Mouse (Mus musculus): ENCODE measurements around the gene Lrsam1.

Lrsam1 gene

GRCm38 (mm10) chr2:32894097-32894496, 67.3 kb downstream of the Lrsam1 start:
- no peak for DNase-seq (ENCODE audit: low spot score)

GRCm38 (mm10) chr2:32892490-32892889, 68.9 kb downstream of the Lrsam1 start:
- no peak for DNase-seq (ENCODE audit: low spot score)

GRCm38 (mm10) chr2:32891278-32891677, 70.1 kb downstream of the Lrsam1 start:
- no peak for DNase-seq (ENCODE audit: low spot score)

- DNase-seq (ENCODE audit: low spot score): no peak
These were observed 71.1 kb downstream of the Lrsam1 start for GRCm38 (mm10) chr2:32890280-32890679.

GRCm38 (mm10) chr2:32888551-32888950, 72.9 kb downstream of the Lrsam1 start:
- DNase-seq (ENCODE audit: low spot score): no peak

DNA sequence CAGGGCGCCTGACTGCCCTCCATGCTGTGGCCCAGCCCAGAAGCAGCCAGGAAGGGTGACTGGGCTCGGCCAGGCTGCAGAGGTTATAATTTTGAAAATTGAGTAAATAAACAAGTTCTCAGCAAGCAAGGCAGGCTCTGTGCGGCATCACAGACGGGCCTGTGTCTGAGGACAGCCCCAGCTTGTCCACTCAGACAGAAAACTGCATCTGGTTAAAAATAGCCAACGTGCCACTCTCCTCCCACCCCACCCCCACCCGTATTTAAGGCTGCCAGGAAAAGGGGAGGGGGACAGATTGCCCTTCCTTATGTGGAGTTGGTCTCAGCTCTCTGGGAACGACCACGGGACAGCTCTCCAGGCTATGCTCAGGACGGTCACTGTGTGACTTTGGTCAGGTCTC, 73.4 kb downstream of the Lrsam1 start:
- DNase-seq (ENCODE audit: low spot score): no peak

DNA sequence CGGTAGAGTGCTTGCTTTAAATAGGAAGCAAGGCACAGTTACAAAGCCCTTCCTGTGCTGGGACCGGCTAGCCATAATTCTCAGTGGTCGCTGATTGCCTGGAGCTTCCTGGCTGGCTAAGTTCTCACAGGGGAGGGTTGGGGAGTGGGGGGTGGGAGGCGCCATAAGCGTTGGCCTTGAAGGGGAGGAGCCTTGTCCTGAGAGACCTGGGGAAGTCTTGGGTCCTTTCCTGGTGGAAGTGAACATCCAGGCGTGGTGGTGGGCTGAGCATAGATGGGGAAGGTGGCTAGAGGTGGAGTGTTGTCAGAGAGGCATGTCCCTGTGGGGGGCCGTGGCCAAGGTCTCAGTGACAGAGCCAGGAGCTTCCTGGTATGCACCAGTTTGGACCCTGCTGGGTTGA, 76.7 kb downstream of the Lrsam1 start:
- DNase-seq (ENCODE audit: low spot score): no peak

DNA sequence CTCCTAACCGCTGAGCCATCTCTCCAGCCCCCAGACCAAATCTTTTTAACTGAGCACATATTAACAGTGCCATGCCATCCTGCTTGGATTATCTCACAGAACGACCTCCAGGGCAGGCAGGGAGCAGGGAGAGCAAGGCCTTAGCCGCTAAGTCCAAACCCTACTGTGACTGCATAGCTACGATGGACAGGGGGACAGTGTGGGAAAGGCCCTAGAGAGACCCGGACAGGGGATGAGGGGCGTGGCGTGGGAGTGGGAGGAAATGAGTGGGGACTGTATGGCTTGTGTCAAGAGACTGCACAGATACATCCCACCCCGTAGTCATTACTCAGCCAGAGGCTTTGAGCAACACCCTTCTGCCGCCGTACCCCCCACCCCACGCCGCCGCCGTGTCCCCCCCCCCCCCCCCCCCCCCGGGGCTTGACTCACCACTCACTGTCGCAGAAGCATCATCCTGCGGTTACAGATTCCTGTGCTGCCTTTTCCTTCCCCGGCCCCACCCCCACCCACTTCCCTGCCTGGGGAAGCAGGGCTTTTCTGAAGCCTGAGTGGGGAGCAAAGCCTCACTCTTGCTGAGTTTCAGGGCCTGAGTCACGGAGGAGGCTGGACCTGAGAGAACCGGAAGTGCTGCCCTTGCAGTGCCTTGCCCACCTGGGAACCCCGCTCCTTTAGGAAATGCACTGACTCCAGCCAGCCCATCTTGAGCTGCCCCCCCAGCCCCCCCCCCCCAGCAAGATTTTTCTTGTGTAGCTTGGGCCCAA, 79.0 kb downstream of the Lrsam1 start:
- DNase-seq (ENCODE audit: low spot score): no peak

DNA sequence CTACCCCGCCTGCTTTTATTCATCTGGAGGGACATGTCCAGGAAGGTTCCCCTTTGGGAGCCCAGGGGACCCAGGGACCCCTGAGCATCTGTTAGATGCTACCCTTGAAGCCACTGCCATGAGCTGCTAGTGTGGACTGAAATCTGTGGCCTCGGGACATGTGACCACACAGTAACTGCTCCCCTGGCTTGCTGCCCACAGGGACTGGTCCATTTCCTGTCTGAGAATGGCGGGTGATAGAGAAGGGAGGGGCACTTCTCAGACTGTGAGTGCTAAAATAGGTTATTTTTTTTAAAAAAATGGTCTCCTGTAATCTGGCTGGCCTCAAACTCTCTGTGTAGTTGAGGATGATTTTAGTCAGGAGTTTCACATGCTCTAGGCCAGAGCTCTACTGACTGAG, 79.7 kb downstream of the Lrsam1 start:
- no peak for DNase-seq (ENCODE audit: low spot score)

GRCm38 (mm10) chr2:32881054-32881453, 80.4 kb downstream of the Lrsam1 start:
- no peak for DNase-seq (ENCODE audit: low spot score)

DNA sequence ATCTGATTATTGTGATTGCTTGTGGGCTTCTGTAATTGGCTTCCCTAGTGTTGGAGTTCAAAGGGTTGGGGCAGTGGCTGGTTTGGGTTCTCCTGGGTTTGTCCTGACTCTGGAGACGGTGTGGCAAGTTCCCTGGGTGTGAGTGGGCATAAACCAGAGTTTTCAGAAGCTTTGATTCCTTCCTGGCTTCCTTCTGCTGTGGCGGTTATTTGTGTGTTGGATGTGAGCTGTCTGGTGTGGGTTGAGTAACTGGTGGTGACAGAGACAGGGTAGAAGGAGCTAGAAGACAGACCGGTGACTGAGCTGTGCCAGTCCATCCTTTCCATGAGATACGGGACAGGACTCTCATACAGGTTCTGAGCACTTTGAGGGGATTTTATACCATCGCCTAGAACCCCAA, 81.8 kb downstream of the Lrsam1 start:
- no peak for DNase-seq (ENCODE audit: low spot score)

DNA sequence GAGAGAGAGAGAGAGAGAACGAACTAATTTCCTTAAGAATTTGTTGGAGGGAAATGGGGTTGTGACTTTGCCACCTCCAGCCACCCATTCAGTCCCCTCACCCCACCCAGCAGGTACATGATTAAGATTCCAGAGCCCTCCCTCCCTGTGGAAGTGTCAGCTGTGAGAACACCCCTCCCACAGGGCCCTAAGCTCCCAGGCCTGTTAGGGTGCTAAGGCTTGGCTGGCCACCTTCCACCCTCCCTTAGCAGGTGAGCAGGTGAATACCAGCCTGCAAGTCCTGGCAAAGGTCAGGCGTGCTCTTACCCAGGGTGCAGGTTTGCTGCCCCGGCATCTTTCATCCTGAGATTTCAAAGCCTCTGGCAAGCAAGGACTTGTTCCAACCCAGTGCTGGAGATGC, 83.0 kb downstream of the Lrsam1 start:
- no peak for DNase-seq (ENCODE audit: low spot score)

- no peak for DNase-seq (ENCODE audit: low spot score)
These were observed 83.5 kb downstream of the Lrsam1 start for GRCm38 (mm10) chr2:32877761-32878393.

DNA sequence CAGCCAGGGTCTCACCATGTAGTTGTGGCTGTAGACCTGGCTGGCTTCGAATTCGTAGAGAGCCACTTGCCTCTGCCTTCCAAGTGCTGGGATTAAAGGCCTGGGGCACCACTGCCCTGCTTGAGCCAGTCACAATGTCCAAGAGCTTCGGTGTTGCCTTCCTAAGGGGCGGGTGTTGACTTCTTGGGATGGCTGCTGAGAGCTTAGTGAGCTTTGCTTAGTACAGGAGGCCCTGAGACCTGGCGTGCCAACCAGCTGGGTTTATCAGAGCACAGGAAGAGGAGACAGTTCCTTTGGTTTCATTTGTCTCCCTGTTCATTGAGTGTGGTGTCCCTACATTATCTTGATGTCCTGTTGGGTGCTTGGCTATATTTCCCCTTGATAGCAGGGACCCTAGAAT, 84.1 kb downstream of the Lrsam1 start:
- no peak for DNase-seq (ENCODE audit: low spot score)

DNA sequence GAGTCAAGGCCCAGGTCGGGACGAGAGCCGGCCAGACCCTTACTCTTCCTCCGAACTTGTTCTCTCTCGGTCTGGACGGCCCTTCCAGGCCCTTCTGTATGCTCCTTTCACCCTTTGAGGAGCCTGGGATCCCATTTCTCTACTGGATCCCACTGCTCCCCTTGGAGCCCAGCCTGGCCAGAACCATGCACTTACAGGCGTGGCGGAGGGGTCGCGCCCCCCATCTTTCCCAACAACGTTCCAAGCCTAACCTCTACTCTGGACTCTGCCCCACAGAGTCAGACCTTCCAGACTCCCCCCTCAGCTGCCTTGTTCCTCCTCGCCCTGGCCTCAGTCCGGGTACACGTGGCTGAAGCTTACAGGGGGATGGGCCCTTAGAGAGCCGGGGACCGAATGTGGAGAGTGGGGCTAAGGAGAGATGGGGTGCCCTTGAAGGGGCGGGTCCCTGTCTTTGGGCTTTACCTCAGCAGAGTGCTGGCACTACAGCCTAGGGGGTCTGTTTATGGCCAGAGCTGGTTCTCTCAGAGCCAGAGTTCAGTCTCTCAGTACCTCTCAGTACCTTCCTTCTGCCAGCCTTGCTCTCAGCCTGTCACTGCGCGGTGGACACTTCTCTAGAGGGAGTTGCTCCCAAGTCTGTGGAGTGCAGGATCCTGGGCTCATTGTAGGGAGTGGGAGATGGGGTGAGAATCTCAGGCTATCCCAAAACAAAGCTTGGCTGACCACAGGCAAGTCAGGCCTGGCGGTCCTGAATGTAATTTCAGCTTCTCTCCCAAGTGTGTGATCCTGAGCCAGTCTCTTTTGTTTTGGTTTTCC, 84.7 kb downstream of the Lrsam1 start:
- no peak for DNase-seq (ENCODE audit: low spot score)

DNA sequence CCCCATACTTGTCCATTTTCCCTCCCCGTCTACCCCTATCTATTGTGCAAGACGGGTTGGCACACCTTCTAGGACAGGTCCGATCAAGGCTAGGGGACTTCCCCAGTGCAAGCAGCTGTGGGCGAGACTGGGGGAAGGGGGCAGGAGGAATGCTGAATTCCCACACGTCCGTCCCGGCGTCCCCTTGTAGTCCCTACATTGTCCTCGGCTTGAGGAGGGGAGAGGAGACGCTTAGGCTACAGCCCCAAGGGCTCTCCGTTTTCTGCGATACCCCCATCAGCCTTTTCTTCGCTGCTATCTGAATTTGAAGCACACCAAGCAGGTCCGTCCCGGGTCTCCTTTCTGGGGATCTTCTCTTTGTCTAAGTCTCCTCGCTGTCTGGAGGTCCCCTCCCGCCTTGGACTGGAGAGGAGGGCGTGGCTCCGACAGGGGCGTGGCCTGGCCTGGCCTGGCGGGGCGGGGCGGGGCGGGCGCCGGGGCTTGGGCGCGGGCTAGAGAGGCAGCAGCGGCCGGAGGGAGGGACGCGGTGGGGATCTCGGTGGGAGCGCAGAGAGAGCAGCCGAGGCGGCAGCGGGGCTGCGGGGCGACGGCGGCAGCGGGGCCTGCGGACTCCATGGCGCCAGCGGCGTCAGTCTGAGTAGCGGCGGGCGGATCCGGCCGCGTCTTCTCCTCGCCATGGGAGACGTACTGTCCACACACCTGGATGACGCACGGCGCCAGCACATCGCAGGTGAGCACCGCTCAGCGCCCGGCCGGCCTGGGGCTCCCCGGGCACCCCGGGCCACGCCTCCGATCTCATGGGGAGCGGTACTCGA, 85.5 kb downstream of the Lrsam1 start, which contains the start of gene Fam129b:
Gene Fam129b, plus strand, starts transcription at position 440 of the 815 bp plus-strand sequence.
- peak; percentile 55 for DNase-seq (ENCODE audit: low spot score)
